Mouse (Mus musculus) cerebellum, postnatal 25 days (tissue): Measurements from ENCODE around the gene Muc20.

Experiments
- DNase-seq, 2 experiments: peaks; one replicate each; pipeline ENCODE4 v3.0.0; 2021; ENCODE audit warnings: mixed read lengths in 2 of 2

The Muc20 gene

GRCm38 (mm10) chr16:32797426-32797689 lies at the start of gene Muc20:
Gene Muc20, minus strand, starts transcription at chr16:32797435.
- no peak for DNase-seq

- DNase-seq = no peak
Observed at GRCm38 (mm10) chr16:32831501-32831900, 34.3 kb upstream of the Muc20 start.

DNA sequence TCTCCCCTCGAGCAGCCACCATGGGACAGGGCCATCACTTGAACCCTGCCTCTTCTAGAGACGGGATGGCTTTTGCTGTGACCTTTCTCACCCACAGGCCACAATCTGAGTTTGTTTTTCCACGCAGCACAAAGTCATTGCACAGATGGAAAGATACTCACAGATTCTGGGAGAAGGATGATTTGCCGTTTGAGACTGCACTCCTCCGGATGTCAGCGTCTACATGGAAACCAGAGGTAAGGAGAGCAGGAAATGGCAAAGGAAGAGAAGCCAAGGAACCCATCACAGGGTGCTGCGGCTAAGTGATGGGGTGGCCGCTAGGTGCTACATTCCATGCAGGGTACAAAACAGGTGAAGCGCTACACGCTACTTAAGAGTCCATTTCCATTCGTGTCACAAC lies 31.9 kb upstream of the Muc20 start:
- DNase-seq = no peak

GRCm38 (mm10) chr16:32826521-32826920 lies 29.3 kb upstream of the Muc20 start:
- DNase-seq = no peak

DNA sequence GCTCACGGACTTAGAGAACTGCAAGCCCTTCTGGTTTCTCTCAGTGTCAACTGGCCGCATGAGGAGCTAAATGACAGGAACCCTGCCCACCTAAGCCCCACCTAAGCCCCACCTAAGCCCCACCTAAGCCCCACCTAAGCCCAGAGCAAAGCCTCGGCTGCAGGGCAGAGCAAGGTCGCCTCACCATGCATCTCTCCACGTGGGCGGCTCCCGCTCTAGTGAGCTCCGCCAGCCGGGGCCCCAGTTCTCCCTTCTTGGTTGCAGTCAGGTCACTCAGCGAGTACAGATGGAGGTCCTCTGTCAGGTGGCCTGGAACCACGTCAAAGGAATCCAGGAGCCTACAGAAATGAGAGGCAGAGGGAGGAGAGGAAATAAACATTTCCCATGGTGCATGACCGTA lies 28.1 kb upstream of the Muc20 start:
- no peak for DNase-seq

GRCm38 (mm10) chr16:32824061-32824460 lies 26.8 kb upstream of the Muc20 start:
- DNase-seq = no peak

DNA sequence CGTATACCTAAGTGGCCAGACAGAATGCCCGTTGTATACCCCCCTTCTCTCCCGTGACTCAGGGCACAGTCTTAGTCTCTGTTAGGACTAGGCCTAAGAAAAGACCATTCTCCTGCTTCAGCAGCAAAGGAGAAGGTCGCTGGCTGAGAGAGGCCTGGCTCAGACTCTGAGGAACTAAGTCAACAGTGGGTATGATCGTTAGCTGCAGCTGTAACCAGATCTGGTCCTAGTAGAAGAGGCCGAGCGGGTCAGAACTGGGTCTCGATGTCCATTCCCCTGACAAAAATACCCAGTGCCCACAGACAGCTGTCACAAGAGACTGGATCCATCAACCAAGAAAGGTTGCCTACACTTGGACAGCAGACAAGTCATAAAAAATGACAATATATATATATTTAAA lies 26.3 kb upstream of the Muc20 start:
- no peak for DNase-seq

DNA sequence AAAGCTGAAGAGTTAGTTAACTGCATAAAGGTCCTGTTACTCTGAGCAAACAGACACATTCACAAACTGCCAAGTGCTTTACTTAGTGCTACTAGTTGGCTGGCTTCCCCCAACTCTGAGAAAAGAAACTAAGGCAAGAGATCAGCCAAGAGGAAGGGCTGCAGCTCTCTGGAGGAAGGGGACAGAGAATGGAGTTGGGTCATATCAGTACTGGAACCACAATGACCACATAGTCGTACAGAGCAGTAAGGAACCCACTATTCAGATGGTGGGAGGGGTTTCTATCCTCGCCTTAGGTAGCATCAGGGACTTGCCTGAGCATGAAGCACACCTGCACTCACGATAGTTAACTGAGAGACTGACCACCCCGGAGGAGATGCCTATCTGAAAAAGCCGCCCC lies 25.6 kb upstream of the Muc20 start:
- DNase-seq = no peak

GRCm38 (mm10) chr16:32822450-32822827 lies 25.2 kb upstream of the Muc20 start:
- DNase-seq = no peak

DNA sequence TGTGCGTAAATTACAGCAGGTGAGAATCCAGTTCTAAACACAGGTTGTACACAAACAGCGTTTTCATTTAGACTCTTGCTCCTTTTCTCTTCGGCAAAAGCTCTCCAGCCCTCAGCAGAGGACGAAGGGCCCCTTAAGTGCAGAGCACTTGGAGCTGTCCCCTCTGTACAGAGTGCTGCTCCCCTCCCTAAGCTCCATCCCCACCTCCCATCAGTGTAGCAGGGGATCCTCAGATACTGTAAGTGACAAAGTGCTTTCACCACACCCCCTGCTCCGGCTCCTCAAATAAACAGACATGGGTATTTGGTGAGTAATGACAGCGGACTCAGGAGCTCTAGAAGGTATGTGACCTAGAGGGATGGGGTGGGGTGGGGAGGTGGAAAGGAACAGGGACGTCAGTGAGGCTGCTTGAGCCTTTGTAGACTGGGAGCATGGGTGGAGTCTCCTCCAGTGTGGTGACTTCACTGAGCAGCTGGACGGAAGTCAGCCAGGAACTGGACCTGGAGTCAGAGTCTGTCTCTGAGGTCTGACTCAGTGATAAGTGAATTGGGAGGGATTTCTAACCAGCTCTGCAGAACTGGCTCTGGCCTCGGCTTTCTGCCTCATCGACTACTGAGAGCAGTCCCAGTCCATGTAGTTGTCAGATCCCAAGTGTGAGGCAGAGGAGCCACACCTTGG lies 24.7 kb upstream of the Muc20 start:
- no peak for DNase-seq

- no peak for DNase-seq
Observed at GRCm38 (mm10) chr16:32818441-32818840, 21.2 kb upstream of the Muc20 start.

DNA sequence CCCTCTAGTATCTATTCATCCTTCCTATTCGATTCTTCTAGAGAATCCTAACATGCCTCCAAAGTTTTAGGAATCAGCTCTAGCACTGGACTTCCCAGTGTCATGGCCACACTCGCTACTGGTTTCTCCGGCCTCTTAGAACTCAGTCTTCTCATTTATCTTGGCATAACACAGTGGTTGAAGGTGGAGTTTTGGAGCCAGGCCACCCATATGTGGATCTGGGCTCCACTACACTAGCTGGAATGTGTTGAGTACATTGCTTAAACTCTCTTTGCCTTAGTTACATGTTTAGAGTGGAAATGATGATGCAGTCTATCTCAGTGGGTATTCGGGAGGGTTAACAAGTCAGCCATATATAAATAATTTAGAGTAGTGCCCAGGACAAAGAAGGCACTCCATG lies 20.8 kb upstream of the Muc20 start:
- DNase-seq = no peak

GRCm38 (mm10) chr16:32815160-32815605 lies 17.9 kb upstream of the Muc20 start:
- DNase-seq = no peak

DNA sequence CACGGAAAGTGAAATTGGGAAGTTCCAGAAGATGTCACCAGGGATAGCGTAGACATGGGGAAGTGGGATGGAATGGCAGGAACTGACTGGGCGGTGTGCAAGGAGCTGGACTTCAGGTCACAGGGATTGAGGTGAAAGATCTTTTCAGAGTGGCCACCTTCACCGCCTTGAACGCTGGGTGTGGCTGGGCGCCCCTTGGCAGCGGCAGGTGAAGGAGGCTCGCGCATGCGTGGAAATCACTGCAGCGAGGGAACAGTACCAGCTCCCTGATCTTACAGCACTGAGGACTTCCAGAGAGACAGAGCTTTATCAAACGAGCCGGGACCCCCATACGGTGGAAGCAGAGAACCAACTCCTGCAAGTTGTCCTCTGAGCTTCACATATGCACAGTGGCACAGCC lies 17.3 kb upstream of the Muc20 start:
- peak; percentile 44 to 66 for DNase-seq

GRCm38 (mm10) chr16:32813771-32814170 lies 16.5 kb upstream of the Muc20 start:
- no peak for DNase-seq

DNA sequence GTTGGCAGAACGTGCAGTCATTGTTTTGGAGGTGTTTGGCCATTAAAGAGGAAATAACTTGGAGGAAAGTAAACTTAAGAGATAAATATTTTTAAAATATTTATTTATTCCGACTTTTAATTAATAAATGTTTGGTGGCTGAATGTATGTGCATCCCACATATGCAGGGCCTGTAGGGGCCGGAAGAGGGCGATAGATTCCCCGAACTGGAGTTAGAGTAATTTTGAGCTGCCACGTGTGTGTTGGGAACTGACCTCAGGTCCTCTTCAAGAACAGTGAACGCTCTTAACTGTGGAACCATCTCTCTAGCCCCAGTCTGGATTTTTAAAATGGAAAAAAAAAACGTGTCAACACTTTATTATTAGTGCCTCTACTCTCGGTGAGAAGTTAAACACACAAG lies 16.1 kb upstream of the Muc20 start:
- no peak for DNase-seq

GRCm38 (mm10) chr16:32812888-32813361 lies 15.7 kb upstream of the Muc20 start:
- peak; percentile 79 to 92 for DNase-seq

DNA sequence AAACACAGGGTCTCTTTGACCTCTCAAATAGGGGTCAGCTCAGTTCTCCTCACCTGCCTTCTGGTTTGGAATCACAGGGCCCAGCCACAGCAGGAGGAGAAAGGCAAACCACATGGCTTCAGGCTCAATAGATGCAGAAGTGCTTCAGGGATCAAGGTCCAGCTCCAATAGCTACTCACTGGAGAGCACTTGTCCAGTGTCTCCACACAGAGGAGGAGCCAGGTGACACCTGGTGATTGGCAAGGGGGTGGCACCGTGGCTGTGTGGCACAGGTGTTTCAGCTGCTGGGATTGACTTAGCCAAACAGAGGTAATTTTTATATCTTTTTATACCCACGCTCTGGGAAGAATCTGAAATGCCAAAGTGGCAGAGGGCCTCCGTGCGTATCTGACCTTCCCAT lies 13.1 kb upstream of the Muc20 start, which contains the start of gene Smbd1:
Gene Smbd1 (minus strand): TSS at position 157 of the 400 bp plus-strand sequence.
- DNase-seq = no peak

DNA sequence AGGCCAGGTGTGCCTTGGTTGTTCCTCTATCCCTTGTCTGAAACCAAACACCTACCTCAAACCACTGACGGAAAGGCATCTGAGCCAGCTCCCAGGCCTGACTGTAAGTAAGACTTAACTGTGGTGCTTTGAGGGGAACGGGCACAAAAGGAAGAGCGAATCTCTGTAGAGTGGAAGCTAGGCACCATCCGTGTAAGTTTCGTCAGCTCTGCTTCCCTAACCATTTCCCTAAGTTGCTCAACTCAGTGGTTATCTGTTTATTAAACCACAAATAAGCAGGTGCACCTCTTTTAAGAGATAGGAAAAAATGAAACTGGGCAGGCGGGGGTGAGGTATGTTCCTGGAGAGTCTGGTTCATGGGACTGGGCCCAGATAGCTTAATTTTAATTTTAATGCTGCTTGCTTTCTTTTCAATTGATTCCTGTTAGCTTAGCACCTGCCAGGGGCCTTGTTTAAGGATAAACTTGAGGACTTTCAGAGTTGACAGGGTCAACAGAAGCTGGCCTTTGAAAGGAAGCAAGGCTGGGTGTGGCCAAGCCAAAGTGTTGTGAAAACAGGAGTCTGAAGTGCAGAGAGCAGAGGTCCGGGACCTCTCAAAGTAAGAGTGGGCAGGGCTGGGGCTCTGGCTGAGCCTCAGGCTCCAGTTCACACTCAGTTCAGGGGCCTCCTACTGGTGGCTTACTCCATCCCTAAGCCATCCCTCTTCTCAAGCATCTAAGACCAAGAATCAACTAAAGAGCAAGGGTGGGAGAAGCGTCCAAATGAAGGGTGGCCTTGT lies 10.4 kb upstream of the Muc20 start:
- no peak for DNase-seq

DNA sequence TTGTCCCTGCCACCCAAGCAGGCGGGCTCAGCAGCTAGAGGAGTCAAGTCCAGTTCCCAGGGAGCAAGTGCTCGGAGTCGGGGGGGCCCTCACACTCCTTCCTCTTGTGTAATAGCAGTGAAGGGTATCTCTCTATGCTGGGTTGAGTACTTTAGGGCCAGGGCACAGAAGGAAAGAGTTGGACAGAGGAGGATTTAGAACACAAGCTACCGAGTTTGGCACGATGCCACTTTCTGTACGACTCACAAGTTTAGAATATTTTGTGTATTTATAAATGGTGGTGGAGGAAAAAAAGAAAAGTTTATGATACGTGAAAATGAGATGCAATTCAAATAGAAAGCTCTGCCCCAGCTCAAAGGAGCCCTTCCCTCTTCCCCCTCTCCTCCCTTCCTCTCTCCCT lies 7.9 kb upstream of the Muc20 start:
- DNase-seq = no peak

DNA sequence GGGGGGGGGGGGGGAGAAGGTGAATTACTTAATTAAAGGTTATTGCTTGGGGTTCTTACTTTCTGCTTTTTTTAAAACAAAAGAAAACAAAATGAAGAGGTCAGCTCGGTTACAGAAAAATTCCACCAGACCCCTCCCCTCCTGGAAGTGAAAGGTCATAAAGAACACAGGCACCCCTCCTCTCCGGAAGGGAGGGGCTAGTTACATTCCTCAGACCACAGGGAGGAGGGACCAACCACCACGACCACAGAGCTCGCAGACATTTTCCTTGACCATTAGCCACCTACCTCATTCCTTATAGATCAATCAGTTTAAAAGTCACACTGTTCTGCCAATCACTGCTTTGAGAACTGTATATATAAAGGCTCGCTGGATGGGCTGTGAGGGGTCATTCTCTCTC lies 6.7 kb upstream of the Muc20 start:
- DNase-seq = no peak

GRCm38 (mm10) chr16:32803252-32803853 lies 6.1 kb upstream of the Muc20 start:
- DNase-seq = peak; percentile 77 to 79

- DNase-seq = no peak
Observed at GRCm38 (mm10) chr16:32796676-32797425, 384 bp downstream of the Muc20 start.
